Mouse (Mus musculus): ENCODE data around the gene Kat2b.

GRCm38 (mm10) chr17:53583846-53584579 is 17.4 kb downstream of the Kat2b start:
- TF ChIP-seq POLR2A (IDR thresholded peaks at IDR 0.05; ENCODE audit: insufficient read depth, low read length) = no peak
- no peak for TF ChIP-seq EP300 (IDR thresholded peaks at IDR 0.05; ENCODE audit: insufficient read depth, low read depth, low read length)
- no peak for TF ChIP-seq CTCF (IDR thresholded peaks at IDR 0.05; ENCODE audit: low read depth, low read length)

Data from ES-Bruce4 (cell line).